In genomic region chr12:79997201-79997600, GRCm38 (mm10) we compare ENCODE assay signal across 25 mouse cellular contexts.
DNase-seq lines count a peak whose midpoint lies in the region; ATAC-seq and TF ChIP-seq lines count a peak whose summit lies in the region.
"Had no signal": no experiment of that assay in that cellular context is flagged by ENCODE, and none has a peak within 500 bp of the region (broad histone marks: within the 10 kb centered on the region; RNA-seq: fewer than 3 reads in every experiment).

No protein-coding gene starts in this region.

- no peak overlapping the region for H3K9ac ChIP-seq in heart, embryonic 12.5 days
- H3K9ac ChIP-seq in hindbrain, embryonic 12.5 days: no peak overlapping the region
- no peak overlapping the region for H3K9ac ChIP-seq in CH12.LX (ENCODE audit: insufficient read depth, low read depth)
- H3K9ac ChIP-seq in stomach, postnatal 0 days (ENCODE audit: low read length): no peak overlapping the region
- H3K9ac ChIP-seq: embryonic facial prominence, embryonic 13.5 days; embryonic facial prominence, embryonic 15.5 days; forebrain, embryonic 13.5 days; forebrain, embryonic 15.5 days; forebrain, postnatal 0 days had no signal

- no peaks in the 10 kb centered on the region for H3K27me3 ChIP-seq in heart, embryonic 12.5 days (replicated peaks)
- no peaks in the 10 kb centered on the region for H3K27me3 ChIP-seq in hindbrain, embryonic 10.5 days (ENCODE audit: insufficient read depth, poor library complexity, severe bottlenecking)
- H3K27me3 ChIP-seq in hindbrain, embryonic 12.5 days: no peaks in the 10 kb centered on the region
- H3K27me3 ChIP-seq in CH12.LX (replicated peaks): no peaks in the 10 kb centered on the region
- H3K27me3 ChIP-seq in stomach, postnatal 0 days (ENCODE audit: control insufficient read depth, insufficient read depth, low read length): no peaks in the 10 kb centered on the region
- H3K27me3 ChIP-seq: embryonic facial prominence, embryonic 13.5 days; embryonic facial prominence, embryonic 15.5 days; forebrain, embryonic 13.5 days; forebrain, embryonic 15.5 days; Patski had no signal

- H3K9me3 ChIP-seq in heart, embryonic 12.5 days (replicated peaks): no peaks in the 10 kb centered on the region
- H3K9me3 ChIP-seq in hindbrain, embryonic 10.5 days: no peaks in the 10 kb centered on the region
- no peaks in the 10 kb centered on the region for H3K9me3 ChIP-seq in hindbrain, embryonic 12.5 days (replicated peaks)
- H3K9me3 ChIP-seq in CH12.LX (replicated peaks; ENCODE audit: low read length): no peaks in the 10 kb centered on the region
- H3K9me3 ChIP-seq in stomach, postnatal 0 days (ENCODE audit: control insufficient read depth, low read length): no peaks in the 10 kb centered on the region
- H3K9me3 ChIP-seq: embryonic facial prominence, embryonic 13.5 days; embryonic facial prominence, embryonic 15.5 days; forebrain, embryonic 13.5 days; forebrain, embryonic 15.5 days; G1E had no signal

- TF ChIP-seq EP300 in CH12.LX (IDR thresholded peaks at IDR 0.05; ENCODE audit: low read length): no peak
- TF ChIP-seq EP300 in stomach, postnatal 0 days (optimal IDR thresholded peaks at IDR 0.05): no peak

- no peak overlapping the region for H3K4me3 ChIP-seq in heart, embryonic 12.5 days
- H3K4me3 ChIP-seq in hindbrain, embryonic 10.5 days: no peak overlapping the region
- no peak overlapping the region for H3K4me3 ChIP-seq in hindbrain, embryonic 12.5 days
- no peak overlapping the region for H3K4me3 ChIP-seq in CH12.LX (replicated peaks in 1 of 3; ENCODE audit: low read depth in 2 of 3, low read length in 2 of 3, poor library complexity in 1 of 3)
- H3K4me3 ChIP-seq in stomach, postnatal 0 days (ENCODE audit: low read depth, low read length): no peak overlapping the region
- H3K4me3 ChIP-seq: embryonic facial prominence, embryonic 13.5 days; embryonic facial prominence, embryonic 15.5 days; erythroblast, embryonic 14.5 days; forebrain, embryonic 13.5 days; forebrain, embryonic 15.5 days had no signal

- in situ Hi-C loops in CH12.LX (cut with MboI; ENCODE audit: low pct_ligation_motif_present, low pct_unique_long_range_greater_than_20kb, low sequenced_read_pairs): no loop called here

- H3K36me3 ChIP-seq in heart, embryonic 12.5 days: no peaks in the 10 kb centered on the region
- H3K36me3 ChIP-seq in hindbrain, embryonic 10.5 days: no peaks in the 10 kb centered on the region
- H3K36me3 ChIP-seq in hindbrain, embryonic 12.5 days: no peaks in the 10 kb centered on the region
- no peaks in the 10 kb centered on the region for H3K36me3 ChIP-seq in CH12.LX (replicated peaks in 1 of 2; ENCODE audit: control insufficient read depth in 1 of 2, insufficient read depth in 1 of 2, low read length in 1 of 2)
- H3K36me3 ChIP-seq in stomach, postnatal 0 days (ENCODE audit: control insufficient read depth, insufficient read depth, low read length): no peaks in the 10 kb centered on the region
- H3K36me3 ChIP-seq: embryonic facial prominence, embryonic 13.5 days; embryonic facial prominence, embryonic 15.5 days; forebrain, embryonic 15.5 days; G1E had no signal

- H3K4me2 ChIP-seq in heart, embryonic 12.5 days: no peak overlapping the region
- no peak overlapping the region for H3K4me2 ChIP-seq in hindbrain, embryonic 12.5 days (replicated peaks)
- H3K4me2 ChIP-seq in CH12.LX (ENCODE audit: insufficient read depth, low read depth, poor library complexity, severe bottlenecking): no peak overlapping the region
- no peak overlapping the region for H3K4me2 ChIP-seq in stomach, postnatal 0 days (replicated peaks; ENCODE audit: low read depth)
- H3K4me2 ChIP-seq: embryonic facial prominence, embryonic 13.5 days; embryonic facial prominence, embryonic 15.5 days; forebrain, embryonic 13.5 days; forebrain, embryonic 15.5 days had no signal

- dilution Hi-C loops in CH12.LX (cut with MboI; ENCODE audit: extremely low pct_ligation_motif_present, extremely low pct_unique_long_range_greater_than_20kb, low sequenced_read_pairs): no loop called here

- no peak for TF ChIP-seq POLR2A in CH12.LX (IDR thresholded peaks at IDR 0.05; ENCODE audit: low read depth, low read length)

- 52% methylated on average over 4 of the region's 4 CpGs for WGBS in heart, embryonic 12.5 days
- WGBS in hindbrain, embryonic 10.5 days: 70% methylated on average over 4 of the region's 4 CpGs
- 70% methylated on average over 4 of the region's 4 CpGs for WGBS in hindbrain, embryonic 12.5 days
- WGBS in stomach, postnatal 0 days: 56% methylated on average over 4 of the region's 4 CpGs

- no peak overlapping the region for H3K27ac ChIP-seq in heart, embryonic 12.5 days (ENCODE audit: poor library complexity, severe bottlenecking)
- H3K27ac ChIP-seq in hindbrain, embryonic 10.5 days: 0 out of 2 replicates have a peak overlapping the region, but pooled peaks have one; percentile 23
- no peak overlapping the region for H3K27ac ChIP-seq in hindbrain, embryonic 12.5 days
- peak overlapping the region; percentile 31; the same call in 1 of the 2 replicates for H3K27ac ChIP-seq in CH12.LX (ENCODE audit: insufficient read depth, low read depth)
- 0 out of 2 replicates have a peak overlapping the region, but pooled peaks have one; percentile 2 for H3K27ac ChIP-seq in stomach, postnatal 0 days (replicated peaks)
- H3K27ac ChIP-seq: embryonic facial prominence, embryonic 13.5 days; embryonic facial prominence, embryonic 15.5 days; forebrain, embryonic 13.5 days; forebrain, embryonic 15.5 days had no signal

- TF ChIP-seq CTCF in CH12.LX (conservative IDR thresholded peaks at IDR 0.05 in 1 of 2, IDR thresholded peaks at IDR 0.05 in 1 of 2; ENCODE audit: low read depth in 2 of 2, low read length in 2 of 2): no peak
- no peak for TF ChIP-seq CTCF in stomach, postnatal 0 days (IDR thresholded peaks at IDR 0.05; ENCODE audit: low read depth)

- H3K4me1 ChIP-seq in heart, embryonic 12.5 days (replicated peaks): peaks cover 53% of the 10 kb centered on the region
- H3K4me1 ChIP-seq in hindbrain, embryonic 10.5 days (replicated peaks): peaks cover 36% of the 10 kb centered on the region
- peaks cover 15% of the 10 kb centered on the region for H3K4me1 ChIP-seq in hindbrain, embryonic 12.5 days
- peaks cover 60 to 91% of the 10 kb centered on the region in 2 experiments for H3K4me1 ChIP-seq in CH12.LX (ENCODE audit: control insufficient read depth in 1 of 2, insufficient read depth in 2 of 2)
- peaks cover 17% of the 10 kb centered on the region for H3K4me1 ChIP-seq in stomach, postnatal 0 days (replicated peaks; ENCODE audit: control insufficient read depth, insufficient read depth)
- H3K4me1 ChIP-seq: forebrain, embryonic 15.5 days had no signal

- peak; percentile 91 for DNase-seq in heart, adult 11 months
- no peak for DNase-seq in hindbrain, embryonic 10.5 days (ENCODE audit: low spot score)
- DNase-seq in CH12.LX (ENCODE audit: extremely low read depth): no peak
- DNase-seq in stomach, postnatal 0 days (ENCODE audit: low spot score): no peak
- DNase-seq: adrenal gland, adult 8-10 months; adrenal gland, postnatal 14 days; adrenal gland, postnatal 36 days; cerebellum, adult 11-12 months; cerebellum, adult 2 months; cerebellum, adult 9-10 months; cerebellum, postnatal 10 days; cerebellum, postnatal 36 days; embryo, embryonic 11 days; forebrain, postnatal 0 days had no signal

- TF ChIP-seq RAD21 in CH12.LX (IDR thresholded peaks at IDR 0.05; ENCODE audit: low read depth, low read length): no peak

- no peaks in the 10 kb centered on the region for H3K79me2 ChIP-seq in CH12.LX (replicated peaks; ENCODE audit: control insufficient read depth, extremely low read depth, insufficient read depth, poor library complexity, severe bottlenecking)

- ATAC-seq in heart, embryonic 12.5 days (ENCODE audit: insufficient number of reproducible peaks, low FRiP score): no peak
- ATAC-seq in hindbrain, embryonic 12.5 days (ENCODE audit: low FRiP score): no peak
- no peak for ATAC-seq in stomach, postnatal 0 days (ENCODE audit: low FRiP score, low TSS enrichment)
- ATAC-seq in erythroid progenitor cell, adult 5-6 weeks (replicated peaks; ENCODE audit: low FRiP score, poor library complexity, severe bottlenecking): no peak
- ATAC-seq: activated CD4-positive, CD25-positive, alpha-beta regulatory T cell, adult 4 months; forebrain, embryonic 13.5 days; forebrain, embryonic 15.5 days; forebrain, postnatal 0 days; Patski had no signal

TF ChIP-seq in CH12.LX, 34 proteins besides CTCF, POLR2A, EP300 and RAD21:
- TF ChIP-seq TCF12 (IDR thresholded peaks at IDR 0.05; ENCODE audit: low read depth, low read length) (no peak), CHD1 (IDR thresholded peaks at IDR 0.05; ENCODE audit: low read depth, low read length) (no peak)

Comparison
In these comparisons a context has a peak if more than half of its experiments do, and no peak if none do; other contexts are left out.
1. H3K27ac ChIP-seq: peak in hindbrain, embryonic 10.5 days (single experiment), CH12.LX (single experiment) and stomach, postnatal 0 days (single experiment); none in heart, embryonic 12.5 days (single experiment) and hindbrain, embryonic 12.5 days (single experiment).